Comparison of ENCODE assay signal across 9 mouse cellular contexts in the genomic region with DNA sequence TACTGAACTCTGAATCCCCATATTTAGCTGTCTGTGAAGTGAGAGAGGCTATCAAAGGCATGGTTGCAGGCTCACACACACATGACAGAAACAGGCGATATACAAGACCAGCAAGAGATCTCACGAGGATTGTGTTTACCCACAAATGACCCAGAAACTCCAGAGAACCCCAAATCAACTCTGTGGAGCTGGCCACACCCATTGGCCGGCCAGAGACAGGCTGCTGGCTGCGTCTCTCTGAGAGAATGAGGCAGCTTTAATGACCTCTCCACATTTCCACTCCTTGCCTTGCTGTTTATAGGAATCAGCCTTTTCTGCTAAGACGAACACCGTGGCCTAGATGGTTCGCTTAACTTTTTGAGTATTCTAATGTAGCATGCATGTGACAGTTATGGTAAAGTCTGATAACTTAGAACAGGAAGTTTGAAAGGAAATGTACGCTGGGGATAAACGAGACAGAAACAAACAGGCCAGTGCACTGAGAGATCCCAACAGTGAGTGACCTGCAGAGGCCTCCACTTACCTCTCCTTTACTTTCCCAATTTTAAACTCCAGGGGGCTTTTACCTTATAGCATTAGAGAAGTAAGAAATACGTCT.
A peak's percentile ranks its signal among the peaks of the same experiment; 100 is the strongest.
DNase-seq lines count a peak whose midpoint lies in the region; ATAC-seq lines count a peak whose summit lies in the region.
"Had no signal": no experiment of that assay in that cellular context is flagged by ENCODE, and none has a peak within 500 bp of the region (broad histone marks: within the 10 kb centered on the region; RNA-seq: fewer than 3 reads in every experiment).

No protein-coding gene starts in this region.

- no peaks in the 10 kb centered on the region for H3K27me3 ChIP-seq in lung, embryonic 15.5 days

- 54% methylated on average over 10 of the region's 10 CpGs for WGBS in lung, embryonic 15.5 days

- no peak overlapping the region for H3K4me3 ChIP-seq in lung, embryonic 15.5 days

- peak overlapping the region; percentile 27; the same call in 1 of the 2 replicates for H3K27ac ChIP-seq in lung, embryonic 15.5 days

- no peak overlapping the region for H3K9ac ChIP-seq in lung, embryonic 15.5 days

- no peaks in the 10 kb centered on the region for H3K9me3 ChIP-seq in lung, embryonic 15.5 days

- peaks cover 50% of the 10 kb centered on the region for H3K4me1 ChIP-seq in lung, embryonic 15.5 days

- no peaks in the 10 kb centered on the region for H3K36me3 ChIP-seq in lung, embryonic 15.5 days

- DNase-seq in lung, postnatal 25 days (ENCODE audit: low spot score), result no peak
- peak; percentile 36 for DNase-seq in skeletal muscle tissue, adult 2 months (ENCODE audit: low read depth, low spot score)
- DNase-seq in ovary, postnatal 14 days (ENCODE audit: low spot score), result no peak
- DNase-seq: adrenal gland, postnatal 10 days; cerebellum, postnatal 10 days had no signal

- no peak overlapping the region for H3K4me2 ChIP-seq in lung, embryonic 15.5 days

- ATAC-seq in lung, embryonic 15.5 days (ENCODE audit: borderline replicate concordance, extremely low read depth, low FRiP score, low TSS enrichment), result no peak
- ATAC-seq in erythroblast, adult 5-6 weeks (replicated peaks; ENCODE audit: low FRiP score, poor library complexity, severe bottlenecking), result peak; percentile 87
- ATAC-seq in hematopoietic stem cell, adult 5-6 weeks (replicated peaks in 1 of 2; ENCODE audit: insufficient read depth in 1 of 2, low FRiP score in 2 of 2, low TSS enrichment in 1 of 2, low read depth in 1 of 2, poor library complexity in 2 of 2, severe bottlenecking in 2 of 2), result peak; percentile 31 to 58
- no peak for ATAC-seq in frontal cortex, adult (ENCODE audit: low TSS enrichment)

Comparison
In these comparisons a context has a peak if more than half of its experiments do, and no peak if none do; other contexts are left out.
1. ATAC-seq: peak in erythroblast, adult 5-6 weeks (single experiment) and hematopoietic stem cell, adult 5-6 weeks (2 of 2); none in lung, embryonic 15.5 days (single experiment) and frontal cortex, adult (single experiment).